Mouse (Mus musculus) forebrain, postnatal 0 days (tissue): Measurements from ENCODE around the gene Syn1. TPM values are rescaled to one million over a fixed set of nuclear protein-coding genes. Genes with fewer than 3 reads are reported as not detected.

Experiments
- ATAC-seq: fragments of 200-750 bp; cut with Nextera tagmentation; 2 replicates; pipeline ENCODE4 v1.8.0; 2017; ENCODE audit warnings: mild to moderate bottlenecking, moderate library complexity
- DNase-seq: peaks from one replicate; pipeline ENCODE4 v3.0.0-alpha.2; 2015
- H3K27ac ChIP-seq: fragments of 300-500 bp; sonication (generic); 2 replicates; pipeline ENCODE4 v1.5.1; 2014; ENCODE audit warnings: low read depth, mild to moderate bottlenecking, antibody characterized with exemption, low read length, moderate library complexity, mixed read lengths
- H3K27me3 ChIP-seq: fragments of 300-500 bp; sonication (generic); 2 replicates; pipeline ENCODE4 v1.6.1; 2014; ENCODE audit warnings: mild to moderate bottlenecking, low read length, mixed read lengths; ENCODE audit not compliant: insufficient read depth
- H3K36me3 ChIP-seq: fragments of 300-500 bp; sonication (generic); 2 replicates; pipeline ENCODE4 v1.6.1; 2014; ENCODE audit warnings: mild to moderate bottlenecking, moderate library complexity; ENCODE audit not compliant: insufficient read depth
- H3K4me1 ChIP-seq: fragments of 300-500 bp; sonication (generic); 2 replicates; pipeline ENCODE4 v1.6.1; 2014; ENCODE audit warnings: antibody characterized with exemption; ENCODE audit not compliant: insufficient read depth
- H3K4me2 ChIP-seq: fragments of 300-500 bp; sonication (generic); 2 replicates; pipeline ENCODE4 v1.6.1; 2014; ENCODE audit warnings: low read depth, mild to moderate bottlenecking, moderate library complexity
- H3K4me3 ChIP-seq: fragments of 300-500 bp; sonication (generic); 2 replicates; pipeline ENCODE4 v1.5.1; 2014; ENCODE audit warnings: low read depth, low read length, mixed read lengths
- H3K9ac ChIP-seq: fragments of 300-500 bp; sonication (generic); 2 replicates; pipeline ENCODE4 v1.6.1; 2014; ENCODE audit warnings: mild to moderate bottlenecking
- H3K9me3 ChIP-seq: fragments of 300-500 bp; sonication (generic); 2 replicates; pipeline ENCODE4 v1.6.1; 2016; ENCODE audit warnings: low read length
- CTCF ChIP-seq: sonication (generic); IDR thresholded peaks from 2 replicates; pipeline ENCODE4 v1.5.1; 2016; ENCODE audit warnings: antibody characterized with exemption, control low read depth, low read depth
- WGBS: fragments of 180-500 bp; shearing (Covaris S2); extraction: QIAGEN DNeasy Blood & Tissue Kit; methylation state at CpG from one replicate; pipeline ENCODE4 v1.1.7; 2014; 5-methylcytosine and 5-hydroxymethylcytosine counted together
- polyA plus RNA-seq: library from polyadenylated mRNA; unstranded; fragments of >200 nt; fragmentation: Nextera tagmentation; extraction: Ambion mirVana; gene quantifications from 2 replicates; pipeline ENCODE4 v1.2.1, GENCODE M21; 2015
- total RNA-seq: library from RNA; depleted of rRNA; stranded (reverse); fragments of >200 nt; gene quantifications from 2 replicates; pipeline ENCODE4 v1.2.3, GENCODE M21; 2014; rRNA removed

Syn1 gene
- total RNA-seq (31.9 and 37.2 TPM in 2 replicates), polyA plus RNA-seq (85.5 and 95.3 TPM in 2 replicates)

DNA sequence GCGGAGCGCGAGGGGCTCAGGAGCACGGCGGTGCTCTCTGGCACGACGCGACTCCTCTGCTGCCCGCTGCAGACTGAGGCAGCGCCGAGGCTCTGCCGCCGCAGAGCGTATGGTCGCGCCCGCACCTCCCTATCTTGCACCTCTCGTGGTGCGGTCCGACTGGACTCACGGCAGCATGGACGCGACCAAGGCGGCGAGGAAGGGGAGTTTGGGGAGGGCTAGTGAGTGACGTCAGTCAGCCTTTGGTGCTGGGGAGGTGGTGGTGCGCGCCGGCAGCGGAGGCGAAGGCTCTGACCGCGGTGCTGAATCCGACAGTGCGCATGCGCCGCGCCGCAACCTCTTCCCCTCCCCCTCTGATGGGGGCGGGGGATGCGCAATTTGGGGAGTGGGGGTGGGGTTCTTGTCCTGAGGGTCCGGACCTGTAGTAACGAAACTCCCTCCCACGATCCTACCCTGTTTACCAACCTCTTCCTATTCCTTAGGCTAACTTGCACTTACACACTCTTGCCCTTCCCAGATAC lies at the start of gene Syn1:
Syn1 (minus strand) TSS at position 161 of the 521 bp plus-strand sequence.
- DNase-seq = peak; percentile 94
- Histone ChIP-seq H3K4me3 (peak within 1 kb of the TSS; percentile 52), H3K9me3 (no peaks in the 10 kb centered on the region), H3K27me3 (no peaks in the 10 kb centered on the region), H3K4me2 (peak within 1 kb of the TSS; percentile 54), H3K27ac (peak within 1 kb of the TSS; percentile 81), H3K9ac (peak within 1 kb of the TSS; percentile 63), H3K4me1 (no peaks in the 10 kb centered on the region), H3K36me3 (no peaks in the 10 kb centered on the region)
- ATAC-seq = peak; percentile 96
- no peak for TF ChIP-seq CTCF
- 27% methylated on average over 43 of the region's 44 CpGs for WGBS

DNA sequence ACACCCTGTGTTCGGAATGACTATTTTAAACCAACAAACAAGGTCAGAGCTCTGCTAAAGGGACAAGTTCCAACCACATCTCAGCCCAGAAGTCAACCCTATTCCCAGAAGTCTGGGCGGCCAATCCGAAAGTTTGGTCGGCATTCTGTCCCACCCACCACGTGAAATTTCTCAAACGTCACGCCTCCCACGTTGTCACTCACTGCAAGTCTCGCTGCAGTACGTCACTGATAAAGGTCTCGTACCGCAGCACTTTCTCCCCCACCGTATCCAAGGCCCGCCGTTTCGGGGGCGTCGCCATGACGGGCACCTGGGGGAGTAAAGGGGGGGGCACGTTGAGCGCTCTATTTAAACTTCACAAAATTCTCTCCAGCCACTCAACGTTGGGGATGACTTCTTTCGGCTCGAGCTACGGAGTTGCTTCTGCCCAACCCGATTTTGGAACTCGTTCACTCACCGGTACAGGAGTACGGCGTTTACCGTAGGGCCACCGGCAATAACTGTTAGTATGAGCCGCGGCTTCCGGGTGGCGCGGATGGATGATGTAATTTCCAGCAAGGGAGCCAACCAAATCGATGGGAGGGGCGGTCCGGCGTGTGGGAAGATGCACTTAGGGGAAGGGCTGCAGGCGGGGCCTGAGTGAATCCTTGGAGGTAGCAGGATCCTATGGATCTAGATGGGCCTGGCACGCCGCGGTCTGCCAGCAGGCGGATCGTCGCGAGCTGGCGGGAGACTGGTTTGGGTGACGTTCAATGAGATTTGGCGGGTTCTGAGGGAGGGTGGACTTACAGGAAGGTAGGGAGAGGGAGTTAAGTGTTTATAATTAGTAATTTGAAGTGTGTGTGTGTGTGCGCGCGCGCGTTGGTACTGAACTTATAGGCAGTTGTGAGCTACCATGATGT lies 40.9 kb upstream of the Syn1 start, which contains the start of gene Uxt:
Uxt (minus strand) TSS at position 541 of the 902 bp plus-strand sequence.
- Histone ChIP-seq H3K4me3 (peak within 1 kb of the TSS; percentile 46), H3K9ac (peak within 1 kb of the TSS; percentile 51), H3K4me2 (peak within 1 kb of the TSS; percentile 43), H3K4me1 (no peaks in the 10 kb centered on the region), H3K27ac (peak within 1 kb of the TSS; percentile 72), H3K9me3 (no peaks in the 10 kb centered on the region), H3K27me3 (no peaks in the 10 kb centered on the region), H3K36me3 (no peaks in the 10 kb centered on the region; the same call in 1 of the 2 replicates)
- peak; percentile 50 for TF ChIP-seq CTCF
- DNase-seq (peak; percentile 91), ATAC-seq (peak; percentile 96)
- WGBS = 26% methylated on average over 57 of the region's 57 CpGs

DNA sequence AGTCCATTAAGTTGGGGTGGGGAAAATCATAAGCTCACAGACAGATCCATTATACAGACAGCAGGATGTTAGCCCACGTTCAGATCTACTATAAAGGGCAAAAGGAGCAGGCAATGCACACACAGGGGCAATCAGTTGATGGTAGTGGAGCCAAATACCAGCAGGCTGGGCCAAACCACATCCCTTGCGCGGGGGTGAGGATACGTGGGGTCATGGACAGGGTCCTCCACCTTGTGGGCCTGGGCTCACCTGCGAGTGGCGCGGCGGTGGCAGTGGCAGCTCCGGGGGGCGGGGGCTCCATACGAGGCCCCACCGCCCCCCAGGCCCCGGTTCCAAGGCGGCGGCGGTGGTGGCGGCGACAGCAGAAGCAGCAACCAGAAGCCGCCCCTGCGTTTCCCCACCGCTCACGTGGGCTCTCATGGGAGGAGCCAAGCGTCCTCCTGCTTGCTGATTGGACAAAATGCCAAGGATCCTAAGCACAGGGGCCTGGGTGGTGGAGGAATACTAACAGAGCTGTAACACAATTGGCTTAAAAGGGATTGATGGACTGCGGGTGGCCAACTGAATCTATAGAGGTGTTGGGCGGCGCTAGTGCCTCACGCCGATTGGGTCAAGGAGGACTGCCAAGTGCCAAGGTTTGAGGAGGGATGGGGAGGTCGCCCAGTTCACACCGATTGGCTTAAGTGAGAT lies 29.5 kb upstream of the Syn1 start, which contains the start of gene Elk1:
Elk1 (minus strand) TSS at position 418 of the 690 bp plus-strand sequence.
- Histone ChIP-seq H3K4me3 (peak within 1 kb of the TSS; percentile 60), H3K4me1 (no peaks in the 10 kb centered on the region), H3K9me3 (no peaks in the 10 kb centered on the region), H3K9ac (peak within 1 kb of the TSS; percentile 67), H3K27ac (peak within 1 kb of the TSS; percentile 82), H3K36me3 (no peaks in the 10 kb centered on the region), H3K4me2 (peak within 1 kb of the TSS; percentile 49), H3K27me3 (no peaks in the 10 kb centered on the region)
- ATAC-seq (peak; percentile 98), DNase-seq (peak; percentile 91)
- 27% methylated on average over 30 of the region's 30 CpGs for WGBS
- no peak for TF ChIP-seq CTCF

GRCm38 (mm10) chrX:20946055-20946454 lies 25.3 kb upstream of the Syn1 start:
- Histone ChIP-seq H3K9ac (no peak overlapping the region), H3K27ac (no peak overlapping the region), H3K36me3 (no peaks in the 10 kb centered on the region), H3K4me3 (no peak overlapping the region), H3K27me3 (no peaks in the 10 kb centered on the region), H3K4me1 (no peaks in the 10 kb centered on the region), H3K4me2 (no peak overlapping the region), H3K9me3 (no peaks in the 10 kb centered on the region)
- no peak for ATAC-seq
- WGBS = 16% methylated on average over 4 of the region's 4 CpGs
- peak; percentile 69 for DNase-seq
- peak; percentile 67 for TF ChIP-seq CTCF

DNA sequence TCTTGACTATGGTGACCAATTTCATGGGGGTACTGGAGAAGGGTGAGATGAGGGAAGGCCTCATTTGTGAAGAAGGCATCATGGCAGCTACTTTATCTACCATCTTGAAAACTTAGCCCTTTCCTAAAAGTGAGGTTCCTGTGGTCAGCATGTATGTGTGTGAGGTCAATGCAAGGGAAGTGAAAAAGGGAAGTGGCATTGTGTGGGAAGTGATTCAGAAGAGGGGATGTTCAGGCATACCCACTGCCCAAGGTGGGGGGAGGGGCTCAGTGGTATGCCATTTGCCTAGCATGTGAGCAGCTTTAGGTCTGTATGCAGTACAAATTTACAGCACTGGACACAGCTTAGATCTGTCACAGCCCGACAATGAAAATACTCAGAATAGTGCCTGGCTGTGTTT lies 11.2 kb upstream of the Syn1 start:
- DNase-seq = no peak
- Histone ChIP-seq H3K9ac (no peak overlapping the region), H3K4me1 (no peaks in the 10 kb centered on the region), H3K36me3 (peaks cover 21% of the 10 kb centered on the region), H3K27me3 (no peaks in the 10 kb centered on the region), H3K9me3 (no peaks in the 10 kb centered on the region), H3K27ac (no peak overlapping the region), H3K4me3 (no peak overlapping the region), H3K4me2 (no peak overlapping the region)
- no peak for ATAC-seq
- no peak for TF ChIP-seq CTCF
- WGBS = 91% methylated on average over 1 of the region's 1 CpGs

DNA sequence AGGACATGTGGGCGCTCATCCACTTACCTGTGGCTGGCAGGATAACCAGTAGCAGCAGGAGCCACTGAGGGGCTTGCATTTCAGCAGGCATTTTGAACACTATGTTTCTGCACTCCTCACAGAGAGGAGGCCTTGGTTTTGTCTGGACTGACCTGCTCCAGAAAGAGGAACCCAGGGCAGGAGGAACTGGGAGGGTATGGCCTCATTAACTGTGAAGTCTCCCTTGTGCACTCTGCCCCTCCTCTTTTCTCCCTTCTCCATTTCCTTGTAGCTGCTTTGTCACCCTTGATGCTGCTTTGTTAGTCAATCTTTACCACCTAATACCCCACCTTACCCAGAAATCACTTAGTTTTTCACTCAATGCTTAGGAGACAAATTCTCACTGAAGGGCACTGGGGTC lies 10.6 kb upstream of the Syn1 start, which contains the start of gene Cfp:
Cfp (minus strand) TSS at position 192 of the 400 bp plus-strand sequence.
- TF ChIP-seq CTCF = no peak
- Histone ChIP-seq H3K36me3 (peaks cover 15% of the 10 kb centered on the region), H3K4me2 (no peak within 1 kb of the TSS), H3K4me1 (no peaks in the 10 kb centered on the region), H3K27me3 (no peaks in the 10 kb centered on the region), H3K9ac (no peak within 1 kb of the TSS), H3K27ac (no peak within 1 kb of the TSS), H3K4me3 (no peak within 1 kb of the TSS), H3K9me3 (no peaks in the 10 kb centered on the region)
- WGBS = 87% methylated on average over 1 of the region's 1 CpGs
- no peak for ATAC-seq
- no peak for DNase-seq
